ENCODE assay signal across 9 mouse cellular contexts in genomic region chr1:36571627-36572026, GRCm38 (mm10). TPM values are rescaled to one million over a fixed set of nuclear protein-coding genes. Genes with fewer than 3 reads are reported as not detected.
DNase-seq lines count a peak whose midpoint lies in the region; ATAC-seq lines count a peak whose summit lies in the region.
"Had no signal": no experiment of that assay in that cellular context is flagged by ENCODE, and none has a peak within 500 bp of the region (broad histone marks: within the 10 kb centered on the region; RNA-seq: fewer than 3 reads in every experiment).

No protein-coding gene starts in this region.

- no peaks in the 10 kb centered on the region for H3K27me3 ChIP-seq in hindbrain, embryonic 10.5 days (ENCODE audit: insufficient read depth, poor library complexity, severe bottlenecking)
- H3K27me3 ChIP-seq in hindbrain, embryonic 16.5 days (replicated peaks; ENCODE audit: control insufficient read depth, insufficient read depth, low read length) = no peaks in the 10 kb centered on the region
- no peaks in the 10 kb centered on the region for H3K27me3 ChIP-seq in neural tube, embryonic 15.5 days (replicated peaks)
- H3K27me3 ChIP-seq: CH12.LX had no signal

- H3K27ac ChIP-seq in hindbrain, embryonic 10.5 days = peak overlapping the region; percentile 40; the same call in 1 of the 2 replicates
- no peak overlapping the region for H3K27ac ChIP-seq in hindbrain, embryonic 16.5 days (ENCODE audit: low read depth, low read length)
- no peak overlapping the region for H3K27ac ChIP-seq in neural tube, embryonic 15.5 days (replicated peaks)

- peaks cover 86% of the 10 kb centered on the region for H3K4me1 ChIP-seq in hindbrain, embryonic 10.5 days (replicated peaks)
- H3K4me1 ChIP-seq in hindbrain, embryonic 16.5 days (ENCODE audit: control insufficient read depth, insufficient read depth, low read depth, low read length) = peaks cover 3% of the 10 kb centered on the region; the same call in 1 of the 2 replicates
- H3K4me1 ChIP-seq in neural tube, embryonic 15.5 days = peaks cover 23% of the 10 kb centered on the region

- no peak overlapping the region for H3K9ac ChIP-seq in hindbrain, embryonic 16.5 days (ENCODE audit: low read depth, low read length)
- no peak overlapping the region for H3K9ac ChIP-seq in neural tube, embryonic 15.5 days (replicated peaks)

- WGBS in hindbrain, embryonic 10.5 days = 41% methylated on average over 6 of the region's 6 CpGs
- WGBS in hindbrain, embryonic 16.5 days = 43% methylated on average over 6 of the region's 6 CpGs
- 52% methylated on average over 6 of the region's 6 CpGs for WGBS in neural tube, embryonic 15.5 days

- no peak for ATAC-seq in hindbrain, embryonic 16.5 days
- no peak for ATAC-seq in neural tube, embryonic 15.5 days (ENCODE audit: low FRiP score)

- H3K36me3 ChIP-seq in hindbrain, embryonic 10.5 days = no peaks in the 10 kb centered on the region
- H3K36me3 ChIP-seq in hindbrain, embryonic 16.5 days (ENCODE audit: control insufficient read depth, insufficient read depth, low read length) = no peaks in the 10 kb centered on the region
- H3K36me3 ChIP-seq in neural tube, embryonic 15.5 days = no peaks in the 10 kb centered on the region

- H3K9me3 ChIP-seq in hindbrain, embryonic 10.5 days = no peaks in the 10 kb centered on the region
- no peaks in the 10 kb centered on the region for H3K9me3 ChIP-seq in hindbrain, embryonic 16.5 days (ENCODE audit: control insufficient read depth, low read length)
- H3K9me3 ChIP-seq in neural tube, embryonic 15.5 days (replicated peaks) = no peaks in the 10 kb centered on the region

- no peak overlapping the region for H3K4me3 ChIP-seq in hindbrain, embryonic 10.5 days
- no peak overlapping the region for H3K4me3 ChIP-seq in hindbrain, embryonic 16.5 days (ENCODE audit: low read length)
- no peak overlapping the region for H3K4me3 ChIP-seq in neural tube, embryonic 15.5 days (replicated peaks)

- DNase-seq in hindbrain, embryonic 10.5 days (ENCODE audit: low spot score) = no peak
- peak; percentile 73 for DNase-seq in gastrocnemius, postnatal 25 days
- peak; percentile 85 for DNase-seq in kidney, postnatal 14 days
- peak; percentile 55 to 64 for DNase-seq in monocyte, adult 2 months (ENCODE audit: low read depth in 1 of 2, low spot score in 2 of 2)
- no peak for DNase-seq in left cerebral cortex, adult 9 months (ENCODE audit: low spot score in 2 of 2)
- DNase-seq in ovary, adult 18-20 months (ENCODE audit: low spot score) = no peak

- no peak overlapping the region for H3K4me2 ChIP-seq in hindbrain, embryonic 16.5 days (ENCODE audit: low read length)
- H3K4me2 ChIP-seq in neural tube, embryonic 15.5 days = no peak overlapping the region

RNA-seq across cellular contexts. Expression of gene Sema4c, which starts 13.5 kb away (rescaled TPM):
- 25.4 and 29.6 TPM in 2 replicates for polyA plus RNA-seq in hindbrain, embryonic 10.5 days (2016; fragmentation: Nextera tagmentation; extraction: Ambion mirVana)
- polyA plus RNA-seq in hindbrain, embryonic 16.5 days (2015; fragmentation: Nextera tagmentation; extraction: Ambion mirVana) = 19.1 and 21.2 TPM in 2 replicates
- 1 to 10 TPM; 5.1 to 6.0 TPM for total RNA-seq in gastrocnemius, postnatal 25 days (2021)
- 20.5 and 20.8 TPM in 2 replicates for polyA plus RNA-seq in neural tube, embryonic 15.5 days (2015; fragmentation: Nextera tagmentation; extraction: Ambion mirVana)

RNA-seq across cellular contexts. Expression of gene Ankrd39, which starts 24.4 kb away (rescaled TPM):
- 16.9 and 20.6 TPM in 2 replicates for polyA plus RNA-seq in hindbrain, embryonic 10.5 days (2016; fragmentation: Nextera tagmentation; extraction: Ambion mirVana)
- 31.0 and 33.8 TPM in 2 replicates for polyA plus RNA-seq in hindbrain, embryonic 16.5 days (2015; fragmentation: Nextera tagmentation; extraction: Ambion mirVana)
- 1 to 10 TPM; 7.7 to 8.2 TPM for total RNA-seq in gastrocnemius, postnatal 25 days (2021)
- 29.4 and 33.0 TPM in 2 replicates for polyA plus RNA-seq in neural tube, embryonic 15.5 days (2015; fragmentation: Nextera tagmentation; extraction: Ambion mirVana)

RNA-seq across cellular contexts. Expression of gene Gm42417, which starts 32.4 kb away (rescaled TPM):
- polyA plus RNA-seq in hindbrain, embryonic 10.5 days (2016; fragmentation: Nextera tagmentation; extraction: Ambion mirVana) = 0.75 TPM in 1 of 2 replicates, not detected in the other
- 0.30 and 0.57 TPM in 2 replicates for polyA plus RNA-seq in hindbrain, embryonic 16.5 days (2015; fragmentation: Nextera tagmentation; extraction: Ambion mirVana)
- 1,000 to 10,000 TPM in 1 of 2 experiments, 100 to 1,000 TPM in 1; 766 to 1,527 TPM for total RNA-seq in gastrocnemius, postnatal 25 days (2021)
- polyA plus RNA-seq in neural tube, embryonic 15.5 days (2015; fragmentation: Nextera tagmentation; extraction: Ambion mirVana) = 0.36 and 1.2 TPM in 2 replicates

RNA-seq across cellular contexts. Expression of gene Ankrd23, which starts 34.9 kb away (rescaled TPM):
- polyA plus RNA-seq in hindbrain, embryonic 10.5 days (2016; fragmentation: Nextera tagmentation; extraction: Ambion mirVana) = 15.7 and 18.0 TPM in 2 replicates
- polyA plus RNA-seq in hindbrain, embryonic 16.5 days (2015; fragmentation: Nextera tagmentation; extraction: Ambion mirVana) = 12.2 and 19.8 TPM in 2 replicates
- 1,000 to 10,000 TPM; 1,576 to 3,128 TPM for total RNA-seq in gastrocnemius, postnatal 25 days (2021)
- 21.6 and 21.8 TPM in 2 replicates for polyA plus RNA-seq in neural tube, embryonic 15.5 days (2015; fragmentation: Nextera tagmentation; extraction: Ambion mirVana)

RNA-seq across cellular contexts. Expression of gene Cnnm3, which starts 60.0 kb away (rescaled TPM):
- 3.2 and 3.5 TPM in 2 replicates for polyA plus RNA-seq in hindbrain, embryonic 10.5 days (2016; fragmentation: Nextera tagmentation; extraction: Ambion mirVana)
- polyA plus RNA-seq in hindbrain, embryonic 16.5 days (2015; fragmentation: Nextera tagmentation; extraction: Ambion mirVana) = 4.3 and 5.0 TPM in 2 replicates
- 1 to 10 TPM; 7.4 to 9.7 TPM for total RNA-seq in gastrocnemius, postnatal 25 days (2021)
- 3.1 and 4.5 TPM in 2 replicates for polyA plus RNA-seq in neural tube, embryonic 15.5 days (2015; fragmentation: Nextera tagmentation; extraction: Ambion mirVana)

Comparison
In these comparisons a context has a peak if more than half of its experiments do, and no peak if none do; other contexts are left out.
1. DNase-seq: peak in gastrocnemius, postnatal 25 days (single experiment), kidney, postnatal 14 days (single experiment) and monocyte, adult 2 months (2 of 2); none in hindbrain, embryonic 10.5 days (single experiment), left cerebral cortex, adult 9 months (0 of 2) and ovary, adult 18-20 months (single experiment).